Mouse (Mus musculus): Measurements from ENCODE around the gene 1700001J03Rik. TPM values are rescaled to one million over a fixed set of nuclear protein-coding genes. Genes with fewer than 3 reads are reported as not detected.
"Not testable (repeated sequence)": the region's sequence is repeated elsewhere in the genome, so short reads cannot be mapped to it uniquely, and the experiment has no call there.

Gene 1700001J03Rik
- polyA plus RNA-seq, 1 experiment from 2014 or later = not detected

GRCm38 (mm10) chr5:146188144-146188543 is 3.0 kb upstream of the 1700001J03Rik start:
- no peaks in the 10 kb centered on the region for H3K9me3 ChIP-seq
- no peak overlapping the region for H3K4me3 ChIP-seq
- no peak overlapping the region for H3K9ac ChIP-seq
- no peaks in the 10 kb centered on the region for H3K36me3 ChIP-seq
- WGBS = 87% methylated on average over 1 of the region's 1 CpGs
- no peak overlapping the region for H3K4me2 ChIP-seq
- ATAC-seq (ENCODE audit: insufficient number of reproducible peaks, insufficient read depth, low FRiP score, low TSS enrichment, low read depth) = no peak
- H3K4me1 ChIP-seq = no peaks in the 10 kb centered on the region
- H3K27me3 ChIP-seq = no peaks in the 10 kb centered on the region
- H3K27ac ChIP-seq = no peak overlapping the region

DNA sequence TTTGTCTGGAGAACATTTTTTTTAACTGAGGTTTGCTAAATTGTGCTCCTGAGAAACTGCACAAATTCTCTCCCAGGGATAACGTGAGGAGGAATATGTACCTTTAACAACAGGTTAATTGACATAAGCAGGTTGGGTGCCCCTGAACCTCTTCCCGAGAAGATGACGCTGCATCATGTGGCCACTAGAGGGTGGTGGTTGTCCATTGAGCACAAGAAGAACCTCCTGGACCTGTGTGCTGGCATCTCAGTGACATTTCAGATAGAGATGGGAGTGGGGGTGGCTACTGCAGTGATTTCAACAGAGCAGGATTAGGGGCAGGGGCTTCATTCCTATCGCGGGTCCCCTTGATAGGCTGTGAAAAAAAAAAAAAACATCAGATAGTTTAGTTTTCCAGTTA is 2.3 kb upstream of the 1700001J03Rik start:
- H3K4me1 ChIP-seq; ATAC-seq (ENCODE audit: insufficient number of reproducible peaks, insufficient read depth, low FRiP score, low TSS enrichment, low read depth); H3K9ac ChIP-seq; H3K36me3 ChIP-seq; H3K27me3 ChIP-seq; H3K27ac ChIP-seq; H3K9me3 ChIP-seq; H3K4me2 ChIP-seq; H3K4me3 ChIP-seq: not testable (repeated sequence)
- WGBS = 24% methylated on average over 5 of the region's 5 CpGs

DNA sequence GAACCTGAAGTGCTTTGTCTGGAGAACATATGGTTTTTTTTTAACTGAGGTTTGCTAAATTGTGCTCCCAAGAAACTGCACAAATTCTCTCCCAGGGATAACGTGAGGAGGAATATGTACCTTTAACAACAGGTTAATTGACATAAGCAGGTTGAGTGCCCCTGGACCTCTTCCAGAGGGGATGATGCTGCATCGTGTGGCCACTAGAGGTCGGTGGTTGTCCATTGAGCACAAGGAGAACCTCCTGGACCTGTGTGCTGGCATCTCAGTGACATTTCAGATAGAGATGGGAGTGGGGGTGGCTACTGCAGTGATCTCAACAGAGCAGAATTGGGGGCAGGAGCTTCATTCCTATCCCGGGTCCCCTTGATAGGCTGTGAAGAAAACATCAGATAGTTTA is 12.4 kb downstream of the 1700001J03Rik start:
- H3K36me3 ChIP-seq; H3K27me3 ChIP-seq; ATAC-seq (ENCODE audit: insufficient number of reproducible peaks, insufficient read depth, low FRiP score, low TSS enrichment, low read depth); H3K9ac ChIP-seq; H3K4me3 ChIP-seq; H3K4me1 ChIP-seq; H3K27ac ChIP-seq; H3K4me2 ChIP-seq; H3K9me3 ChIP-seq: not testable (repeated sequence)
- WGBS = 57% methylated on average over 4 of the region's 4 CpGs

DNA sequence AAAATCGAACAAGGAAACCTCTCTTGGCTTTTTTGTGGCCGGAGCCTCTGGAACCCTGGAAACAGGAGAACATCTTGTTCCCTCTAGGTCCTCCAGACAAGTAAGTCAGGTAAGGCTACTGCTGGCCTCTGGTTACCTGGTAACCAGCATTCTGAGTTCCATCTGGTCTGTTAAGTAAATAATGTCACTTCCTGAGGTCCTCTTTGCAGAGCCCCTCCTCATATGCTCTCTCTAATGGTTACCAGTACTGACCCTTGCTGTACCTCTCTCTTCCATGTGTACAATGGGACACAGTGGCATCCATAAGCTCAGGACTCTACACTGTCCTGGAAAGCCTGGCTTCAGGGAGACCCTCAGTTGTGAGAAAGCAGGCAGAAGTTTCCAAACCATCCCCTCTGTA is 14.5 kb downstream of the 1700001J03Rik start, which contains the start of gene Gm6309:
Gene Gm6309 (minus strand): TSS at position 101 of the 400 bp plus-strand sequence.
- WGBS = 72% methylated on average over 2 of the region's 2 CpGs
- H3K27me3 ChIP-seq; H3K9me3 ChIP-seq; H3K4me2 ChIP-seq; ATAC-seq (ENCODE audit: insufficient number of reproducible peaks, insufficient read depth, low FRiP score, low TSS enrichment, low read depth); H3K4me3 ChIP-seq; H3K27ac ChIP-seq; H3K9ac ChIP-seq; H3K36me3 ChIP-seq; H3K4me1 ChIP-seq: not testable (repeated sequence)

DNA sequence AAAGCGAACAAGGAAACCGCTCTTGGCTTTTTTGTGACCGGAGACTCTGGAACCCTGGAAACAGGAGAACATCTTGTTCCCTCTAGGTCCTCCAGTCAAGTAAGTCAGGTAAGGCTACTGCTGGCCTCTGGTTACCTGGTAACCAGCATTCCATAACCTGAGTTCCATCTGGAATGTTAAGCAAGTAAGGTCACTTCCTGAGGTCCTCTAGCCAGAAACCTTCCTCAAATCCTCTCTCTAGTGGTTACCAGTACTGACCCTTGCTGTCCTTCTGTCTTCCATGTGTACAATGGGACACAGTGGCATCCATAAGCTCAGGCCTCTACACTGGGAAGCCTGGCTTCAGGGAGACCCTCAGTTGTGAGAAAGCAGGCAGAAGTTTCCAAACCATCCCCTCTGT is 24.7 kb downstream of the 1700001J03Rik start, which contains the start of gene Gm5565:
Gene Gm5565 (minus strand): TSS at position 101 of the 400 bp plus-strand sequence.
- WGBS = 90% methylated on average over 3 of the region's 3 CpGs
- not testable (repeated sequence) for ATAC-seq (ENCODE audit: insufficient number of reproducible peaks, insufficient read depth, low FRiP score, low TSS enrichment, low read depth); H3K4me2 ChIP-seq; H3K9me3 ChIP-seq; H3K4me3 ChIP-seq; H3K9ac ChIP-seq; H3K4me1 ChIP-seq; H3K27ac ChIP-seq; H3K27me3 ChIP-seq; H3K36me3 ChIP-seq

DNA sequence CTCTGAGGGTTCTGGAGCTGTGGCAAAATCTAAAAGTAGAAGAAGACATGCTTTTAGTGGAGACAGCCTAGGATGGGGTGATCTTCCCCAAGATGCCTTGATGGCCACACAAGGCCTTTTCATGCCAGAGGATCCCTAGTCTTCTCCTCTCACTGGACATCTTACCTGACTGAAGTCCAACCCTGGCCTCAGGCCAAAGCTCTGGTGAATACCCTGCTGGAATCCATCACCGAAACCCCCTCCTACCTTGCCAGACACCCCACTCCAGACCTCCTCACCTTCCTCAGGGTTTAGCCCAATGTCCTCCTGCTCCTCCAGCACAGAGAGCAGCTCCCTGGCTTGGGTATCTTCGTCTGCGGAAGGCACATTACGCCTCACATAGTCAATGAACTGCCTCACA is 26.8 kb downstream of the 1700001J03Rik start:
- H3K4me1 ChIP-seq; H3K4me2 ChIP-seq; H3K27ac ChIP-seq; H3K9ac ChIP-seq; H3K27me3 ChIP-seq; H3K9me3 ChIP-seq; ATAC-seq (ENCODE audit: insufficient number of reproducible peaks, insufficient read depth, low FRiP score, low TSS enrichment, low read depth); H3K36me3 ChIP-seq; H3K4me3 ChIP-seq: not testable (repeated sequence)
- 83% methylated on average over 4 of the region's 4 CpGs for WGBS

DNA sequence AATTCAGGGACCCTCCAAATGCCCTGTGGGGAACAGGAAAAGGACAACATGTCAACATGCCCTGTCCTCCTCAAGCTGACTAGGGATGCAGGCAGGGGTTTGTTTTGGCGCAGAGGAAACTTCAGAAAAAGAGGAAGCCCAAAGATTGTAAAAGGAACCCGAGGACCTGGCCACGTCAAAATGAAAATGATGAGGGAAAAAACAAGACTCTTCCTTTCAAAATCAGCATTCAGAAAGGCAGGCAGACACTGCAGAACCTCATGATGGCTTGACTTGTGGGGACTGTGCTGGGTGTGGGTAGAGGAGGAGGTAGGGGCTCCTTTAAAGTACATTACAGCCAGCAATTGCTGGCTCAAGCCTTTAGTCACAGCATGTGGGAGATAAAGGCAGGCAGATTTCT is 34.6 kb downstream of the 1700001J03Rik start:
- ATAC-seq (ENCODE audit: insufficient number of reproducible peaks, insufficient read depth, low FRiP score, low TSS enrichment, low read depth) = no peak

GRCm38 (mm10) chr5:146147903-146148302 is 37.2 kb downstream of the 1700001J03Rik start:
- Histone ChIP-seq H3K9me3 (0 out of 2 replicates have a peak, but pooled peaks cover 9% of the 10 kb centered on the region), H3K27ac (no peak overlapping the region), H3K9ac (no peak overlapping the region), H3K4me3 (no peak overlapping the region), H3K4me1 (no peaks in the 10 kb centered on the region), H3K36me3 (no peaks in the 10 kb centered on the region), H3K27me3 (no peaks in the 10 kb centered on the region), H3K4me2 (no peak overlapping the region)
- WGBS = 42% methylated on average over 2 of the region's 2 CpGs
- no peak for ATAC-seq (ENCODE audit: insufficient number of reproducible peaks, insufficient read depth, low FRiP score, low TSS enrichment, low read depth)

More for the DNA sequence above, 34.6 kb downstream of the 1700001J03Rik start:
- no peaks in the 10 kb centered on the region for H3K36me3 ChIP-seq
- 0 out of 2 replicates have a peak, but pooled peaks cover 4% of the 10 kb centered on the region for H3K9me3 ChIP-seq
- no peak overlapping the region for H3K4me3 ChIP-seq
- H3K27ac ChIP-seq = no peak overlapping the region
- WGBS = 69% methylated on average over 3 of the region's 3 CpGs
- no peaks in the 10 kb centered on the region for H3K27me3 ChIP-seq
- H3K4me1 ChIP-seq = no peaks in the 10 kb centered on the region
- no peak overlapping the region for H3K9ac ChIP-seq
- H3K4me2 ChIP-seq = no peak overlapping the region

Other genes starting within 250 kb of the 1700001J03Rik start
- not detected in 2 replicates for gene Cyp3a25, start 175.7 kb downstream of the 1700001J03Rik start, polyA plus RNA-seq (2015; fragmentation: Nextera tagmentation; extraction: Ambion mirVana)
- not detected in 2 replicates for gene Cyp3a59, start 106.0 kb downstream of the 1700001J03Rik start, polyA plus RNA-seq (2015; fragmentation: Nextera tagmentation; extraction: Ambion mirVana)
- not detected in 2 replicates for gene Gm5565, start 24.8 kb downstream of the 1700001J03Rik start, polyA plus RNA-seq (2015; fragmentation: Nextera tagmentation; extraction: Ambion mirVana)
- gene Gm6309, start 14.6 kb downstream of the 1700001J03Rik start, polyA plus RNA-seq (2015; fragmentation: Nextera tagmentation; extraction: Ambion mirVana) = not detected in 2 replicates
- 34.6 and 37.3 TPM in 2 replicates for gene Rnf6, start 36.3 kb upstream of the 1700001J03Rik start, polyA plus RNA-seq (2015; fragmentation: Nextera tagmentation; extraction: Ambion mirVana)
- gene Cdk8, start 45.9 kb upstream of the 1700001J03Rik start, polyA plus RNA-seq (2015; fragmentation: Nextera tagmentation; extraction: Ambion mirVana) = 19.7 and 20.6 TPM in 2 replicates
- gene Wasf3, start 199.7 kb upstream of the 1700001J03Rik start, polyA plus RNA-seq (2015; fragmentation: Nextera tagmentation; extraction: Ambion mirVana) = 4.8 and 4.9 TPM in 2 replicates

All from embryonic facial prominence, embryonic 13.5 days (tissue).